Mouse (Mus musculus) hindbrain, embryonic 13.5 days (tissue): Measurements from ENCODE around the gene Dyx1c1. TPM values are rescaled to one million over a fixed set of nuclear protein-coding genes. Genes with fewer than 3 reads are reported as not detected.

Experiments
- ATAC-seq: fragments of 200-750 bp; cut with Nextera tagmentation; 2 replicates; pipeline ENCODE4 v1.8.0; 2017; ENCODE audit warnings: moderate TSS enrichment; ENCODE audit not compliant: low FRiP score
- H3K27ac ChIP-seq: fragments of 300-500 bp; sonication (generic); 2 replicates; pipeline ENCODE4 v1.5.1; 2015; ENCODE audit warnings: inconsistent platforms, mild to moderate bottlenecking, moderate library complexity
- H3K27me3 ChIP-seq: fragments of 300-500 bp; sonication (generic); 2 replicates; pipeline ENCODE4 v1.6.1; 2015; ENCODE audit warnings: mild to moderate bottlenecking, inconsistent platforms
- H3K36me3 ChIP-seq: fragments of 300-500 bp; sonication (generic); 2 replicates; pipeline ENCODE4 v1.6.1; 2015; ENCODE audit warnings: mild to moderate bottlenecking, inconsistent platforms
- H3K4me1 ChIP-seq: fragments of 300-500 bp; sonication (generic); replicated peaks from 2 replicates; pipeline ENCODE4 v1.6.1; 2015; ENCODE audit warnings: inconsistent platforms
- H3K4me2 ChIP-seq: fragments of 300-500 bp; sonication (generic); 2 replicates; pipeline ENCODE4 v1.6.1; 2015; ENCODE audit warnings: inconsistent platforms, mild to moderate bottlenecking, moderate library complexity
- H3K4me3 ChIP-seq: fragments of 300-500 bp; sonication (generic); 2 replicates; pipeline ENCODE4 v1.5.1; 2015; ENCODE audit warnings: mild to moderate bottlenecking, inconsistent platforms
- H3K9ac ChIP-seq: fragments of 300-500 bp; sonication (generic); 2 replicates; pipeline ENCODE4 v1.6.1; 2015; ENCODE audit warnings: mild to moderate bottlenecking, inconsistent platforms
- H3K9me3 ChIP-seq: fragments of 300-500 bp; sonication (generic); 2 replicates; pipeline ENCODE4 v1.6.1; 2016; ENCODE audit warnings: inconsistent platforms
- WGBS: fragments of 180-500 bp; shearing (Covaris S2); methylation state at CpG from one replicate; pipeline ENCODE4 v1.1.7; 2015; 5-methylcytosine and 5-hydroxymethylcytosine counted together
- microRNA-seq: library from miRNA; unstranded; fragments of <30 nt; microRNA quantifications from one replicate; pipeline ENCODE4, GENCODE M21; 2016
- polyA plus RNA-seq: library from polyadenylated mRNA; unstranded; fragments of >200 nt; fragmentation: Nextera tagmentation; extraction: Ambion mirVana; gene quantifications from 2 replicates; pipeline ENCODE4 v1.2.1, GENCODE M21; 2015

Gene Dyx1c1
- polyA plus RNA-seq, 1 experiment from 2014 or later: 3.0 TPM

DNA sequence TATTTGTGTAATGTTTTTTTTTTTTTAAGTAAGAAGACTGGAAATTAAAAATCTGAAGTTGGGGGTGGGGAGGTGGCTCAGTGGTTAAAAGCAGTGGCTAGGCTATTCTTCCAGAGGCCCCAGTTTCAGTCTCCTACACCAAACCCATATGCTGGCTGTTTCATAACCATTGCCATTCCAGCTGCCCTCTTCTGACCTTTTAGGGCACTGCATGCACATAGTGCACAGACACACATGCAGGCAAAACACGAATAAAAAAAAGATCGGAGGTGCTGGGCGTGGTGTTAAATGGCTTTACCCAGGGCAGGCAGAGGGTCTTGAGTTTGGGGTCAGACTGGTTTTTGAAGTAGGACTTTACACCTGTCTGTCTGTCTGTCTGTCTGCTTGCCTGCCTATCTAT, 47.6 kb downstream of the Dyx1c1 start:
- Histone ChIP-seq H3K36me3 (peaks cover 86% of the 10 kb centered on the region), H3K9ac (no peak overlapping the region), H3K27me3 (no peaks in the 10 kb centered on the region), H3K4me1 (no peaks in the 10 kb centered on the region), H3K9me3 (no peaks in the 10 kb centered on the region), H3K27ac (no peak overlapping the region), H3K4me3 (no peak overlapping the region), H3K4me2 (no peak overlapping the region)
- no peak for ATAC-seq
- 94% methylated on average over 3 of the region's 3 CpGs for WGBS

DNA sequence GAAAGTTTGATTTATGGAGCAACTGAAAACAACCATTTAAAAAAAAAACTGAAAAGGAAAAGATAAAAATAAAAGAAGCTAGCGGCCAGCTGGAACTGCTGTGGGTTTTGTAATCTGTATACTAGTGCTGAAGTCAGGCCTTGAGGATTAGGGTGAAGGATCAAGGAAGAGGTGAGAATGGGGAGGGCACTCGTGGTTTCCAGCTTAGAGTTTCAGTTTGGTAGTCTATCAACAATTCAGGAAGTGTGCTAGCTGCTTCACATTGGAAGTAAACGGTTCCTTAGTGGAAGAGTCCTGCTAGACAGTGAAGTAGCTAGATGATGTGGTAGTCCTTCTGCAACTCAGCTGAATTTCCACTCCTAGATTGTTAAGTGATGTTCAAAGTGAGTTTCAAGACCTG, 49.8 kb downstream of the Dyx1c1 start:
- H3K27ac ChIP-seq: no peak overlapping the region
- H3K9me3 ChIP-seq: no peaks in the 10 kb centered on the region
- 85% methylated on average over 3 of the region's 3 CpGs for WGBS
- no peak overlapping the region for H3K4me3 ChIP-seq
- H3K36me3 ChIP-seq: peaks cover 86% of the 10 kb centered on the region
- ATAC-seq: no peak
- no peak overlapping the region for H3K4me2 ChIP-seq
- H3K27me3 ChIP-seq: no peaks in the 10 kb centered on the region
- no peaks in the 10 kb centered on the region for H3K4me1 ChIP-seq
- H3K9ac ChIP-seq: no peak overlapping the region

DNA sequence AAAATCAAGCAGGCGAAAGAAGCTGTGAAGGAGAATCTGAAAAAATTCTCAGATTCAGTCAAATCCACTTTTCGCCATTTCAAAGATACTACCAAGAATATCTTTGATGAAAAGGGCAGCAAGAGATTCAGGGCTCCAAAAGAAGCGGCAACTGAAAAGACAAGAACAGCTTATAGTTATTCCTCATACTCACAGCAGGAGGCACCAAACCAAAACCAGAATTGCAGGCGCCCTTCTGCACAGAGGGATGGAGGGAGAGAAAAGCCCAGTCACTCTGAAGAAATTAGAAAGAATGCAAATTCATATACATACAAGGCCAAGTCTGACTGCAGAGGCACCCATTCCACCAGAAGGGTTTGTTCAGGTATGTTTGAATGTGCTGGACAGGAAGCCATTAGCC, 54.0 kb downstream of the Dyx1c1 start:
- 91% methylated on average over 4 of the region's 4 CpGs for WGBS
- H3K36me3 ChIP-seq: peaks cover 90% of the 10 kb centered on the region

DNA sequence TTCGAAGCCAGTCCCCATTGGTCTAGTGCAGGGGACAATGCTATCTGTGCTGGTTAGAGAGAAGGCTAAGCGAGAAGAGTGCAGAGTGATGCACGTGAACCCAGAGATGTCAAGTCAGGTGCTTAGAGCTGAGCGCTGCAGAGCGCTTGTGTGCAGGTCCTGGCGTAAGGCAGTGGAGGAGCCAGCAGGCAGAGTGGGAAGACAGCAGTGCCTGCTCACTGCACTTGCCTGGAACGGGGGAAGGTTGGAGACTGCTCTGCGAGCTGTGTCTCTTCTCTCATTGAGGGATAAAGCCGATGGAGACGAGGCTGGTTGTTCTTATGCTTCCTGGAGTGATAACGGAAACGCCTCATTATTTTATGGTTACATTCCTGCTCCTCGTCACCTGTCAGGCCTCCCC, 56.1 kb downstream of the Dyx1c1 start:
- Histone ChIP-seq H3K36me3 (peaks cover 95% of the 10 kb centered on the region), H3K27ac (no peak overlapping the region), H3K4me1 (no peaks in the 10 kb centered on the region), H3K9me3 (no peaks in the 10 kb centered on the region), H3K4me3 (no peak overlapping the region), H3K9ac (no peak overlapping the region), H3K27me3 (no peaks in the 10 kb centered on the region), H3K4me2 (no peak overlapping the region)
- ATAC-seq: no peak
- 90% methylated on average over 13 of the region's 13 CpGs for WGBS

More for the DNA sequence above, 54.0 kb downstream of the Dyx1c1 start:
- Histone ChIP-seq H3K4me2 (no peak overlapping the region), H3K9me3 (no peaks in the 10 kb centered on the region), H3K27ac (no peak overlapping the region), H3K4me3 (no peak overlapping the region), H3K4me1 (no peaks in the 10 kb centered on the region), H3K27me3 (no peaks in the 10 kb centered on the region), H3K9ac (no peak overlapping the region)
- ATAC-seq: no peak

DNA sequence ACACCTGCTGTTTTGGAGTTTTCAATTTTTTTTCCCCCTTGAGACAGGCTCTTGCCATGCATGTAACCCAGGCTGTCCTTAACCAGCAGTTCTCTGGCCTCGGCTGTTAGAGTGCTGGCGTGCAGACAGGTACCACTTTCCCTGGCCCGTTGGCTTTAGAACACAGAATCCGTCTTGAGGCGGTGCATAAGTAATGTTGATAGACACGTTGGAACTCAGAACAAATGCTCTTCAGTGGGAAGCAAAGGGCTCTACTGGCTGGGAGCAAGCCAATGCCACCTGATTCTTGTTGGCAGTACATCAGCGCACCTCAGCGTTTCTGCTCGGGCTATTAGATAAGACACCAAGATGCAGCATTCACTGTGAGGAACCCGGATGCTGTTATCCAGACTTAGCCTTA, 61.3 kb downstream of the Dyx1c1 start:
- Histone ChIP-seq H3K4me1 (no peaks in the 10 kb centered on the region), H3K36me3 (peaks cover 80% of the 10 kb centered on the region), H3K9ac (no peak overlapping the region), H3K27ac (no peak overlapping the region), H3K27me3 (no peaks in the 10 kb centered on the region), H3K4me3 (no peak overlapping the region), H3K9me3 (no peaks in the 10 kb centered on the region), H3K4me2 (no peak overlapping the region)
- 94% methylated on average over 10 of the region's 10 CpGs for WGBS
- no peak for ATAC-seq

DNA sequence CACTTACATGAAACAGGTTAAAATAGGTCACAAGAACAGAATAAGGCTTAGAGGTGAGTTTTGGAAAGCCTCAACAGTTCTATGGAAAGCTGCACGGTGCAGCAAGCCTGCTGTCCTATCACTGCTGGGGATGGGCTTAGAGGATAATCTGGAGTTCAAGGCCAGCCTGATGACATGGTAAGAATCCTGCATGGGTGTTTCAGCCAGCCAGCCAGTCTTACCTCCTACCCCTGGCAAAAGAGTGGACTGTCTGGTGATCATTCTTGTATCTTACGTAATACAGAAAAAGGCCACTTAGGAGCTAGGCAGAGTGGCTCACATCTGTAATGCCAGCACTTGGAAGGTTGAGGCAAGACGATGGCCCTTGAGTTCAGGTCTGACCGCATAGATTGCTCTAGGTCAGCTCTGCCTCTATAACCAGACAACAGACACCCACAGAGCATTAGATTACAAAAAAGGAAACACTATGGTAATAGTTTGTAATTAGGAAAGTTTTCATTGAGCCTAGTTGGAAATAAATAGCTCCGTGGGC, 62.0 kb downstream of the Dyx1c1 start:
- Histone ChIP-seq H3K4me3 (no peak overlapping the region), H3K4me2 (no peak overlapping the region), H3K9me3 (no peaks in the 10 kb centered on the region), H3K4me1 (peaks cover 2% of the 10 kb centered on the region; the same call in 1 of the 2 replicates), H3K36me3 (peaks cover 73% of the 10 kb centered on the region), H3K27ac (no peak overlapping the region), H3K27me3 (no peaks in the 10 kb centered on the region), H3K9ac (no peak overlapping the region)
- no peak for ATAC-seq
- 94% methylated on average over 5 of the region's 5 CpGs for WGBS

Small RNAs within 50 kb of the gene (microRNA-seq; reads per million reads assigned to microRNA genes)
- gene Gm27353: not detected

Other genes starting within 250 kb of the Dyx1c1 start
- gene Prtg, start 151.9 kb upstream of the Dyx1c1 start, polyA plus RNA-seq: 0.72 and 0.74 TPM in 2 replicates
- 13.3 and 13.6 TPM in 2 replicates for gene Pygo1, start 33.1 kb upstream of the Dyx1c1 start, polyA plus RNA-seq
- gene Gm44503, start 67 bp downstream of the Dyx1c1 start, polyA plus RNA-seq: 0.05 TPM in 1 of 2 replicates, not detected in the other
- gene Ccpg1os, start 26.6 kb downstream of the Dyx1c1 start, polyA plus RNA-seq: 29.9 and 33.7 TPM in 2 replicates
- 42.7 and 43.9 TPM in 2 replicates for gene Ccpg1, start 26.6 kb downstream of the Dyx1c1 start, polyA plus RNA-seq
- 13.4 and 14.1 TPM in 2 replicates for gene Pigb, start 81.6 kb downstream of the Dyx1c1 start, polyA plus RNA-seq
- gene Rab27a, start 86.1 kb downstream of the Dyx1c1 start, polyA plus RNA-seq: 1.3 and 2.3 TPM in 2 replicates
- gene Khdc3, start 143.1 kb downstream of the Dyx1c1 start, polyA plus RNA-seq: 0.26 TPM in 1 of 2 replicates, not detected in the other
- not detected in 2 replicates for gene Gm20509, start 143.7 kb downstream of the Dyx1c1 start, polyA plus RNA-seq
- gene Rsl24d1, start 154.6 kb downstream of the Dyx1c1 start, polyA plus RNA-seq: 114 and 115 TPM in 2 replicates